Mouse (Mus musculus): ENCODE measurements around the gene Tnrc6b.
"Not testable (repeated sequence)": the region's sequence is repeated elsewhere in the genome, so short reads cannot be mapped to it uniquely, and the experiment has no call there.

- TF ChIP-seq CTCF (IDR thresholded peaks at IDR 0.05; ENCODE audit: low read depth, low read length); GATA1 (IDR thresholded peaks at IDR 0.05; ENCODE audit: borderline replicate concordance, low read length); POLR2AphosphoS5 (IDR thresholded peaks at IDR 0.05; ENCODE audit: insufficient replicate concordance, low read depth, low read length); TAL1 (conservative IDR thresholded peaks at IDR 0.05; ENCODE audit: low read depth, low read length): not testable (repeated sequence)
These were observed 193.7 kb downstream of the Tnrc6b start for GRCm38 (mm10) chr15:80904776-80905175.
